ENCODE assay signal across 8 mouse cellular contexts in genomic region chr3:89411490-89412393, GRCm38 (mm10). TPM values are rescaled to one million over a fixed set of nuclear protein-coding genes. Genes with fewer than 3 reads are reported as not detected.
DNase-seq lines count a peak whose midpoint lies in the region; ATAC-seq and TF ChIP-seq lines count a peak whose summit lies in the region.

Gene Flad1, minus strand, starts transcription at chr3:89411870.

- peaks cover 11% of the 10 kb centered on the region for H3K4me1 ChIP-seq in bone marrow macrophage, adult 2 months (ENCODE audit: control insufficient read depth, insufficient read depth, low read length)
- H3K4me1 ChIP-seq in embryonic fibroblast, embryonic 13.5 days (ENCODE audit: control insufficient read depth, insufficient read depth, low read length) = 0 out of 2 replicates have a peak, but pooled peaks cover 5% of the 10 kb centered on the region
- H3K4me1 ChIP-seq in kidney, embryonic 14.5 days (ENCODE audit: control insufficient read depth, insufficient read depth, low read length) = peaks cover 10% of the 10 kb centered on the region; the same call in 1 of the 2 replicates
- peaks cover 13% of the 10 kb centered on the region for H3K4me1 ChIP-seq in limb, embryonic 15.5 days

- no peak for TF ChIP-seq POLR2A in bone marrow macrophage, adult 2 months (IDR thresholded peaks at IDR 0.05; ENCODE audit: borderline replicate concordance, low read depth, low read length)
- peak; percentile 45 for TF ChIP-seq POLR2A in embryonic fibroblast, embryonic 13.5 days (IDR thresholded peaks at IDR 0.05; ENCODE audit: low read depth, low read length)

- peak within 1 kb of the TSS; percentile 79 for H3K4me3 ChIP-seq in bone marrow macrophage, adult 2 months (ENCODE audit: insufficient read depth, low read length)
- H3K4me3 ChIP-seq in embryonic fibroblast, embryonic 13.5 days (ENCODE audit: insufficient read depth, low read length) = peak within 1 kb of the TSS; percentile 78
- H3K4me3 ChIP-seq in kidney, embryonic 14.5 days (ENCODE audit: low read length) = peak within 1 kb of the TSS; percentile 57
- peak within 1 kb of the TSS; percentile 52 for H3K4me3 ChIP-seq in limb, embryonic 15.5 days

- H3K4me2 ChIP-seq in kidney, embryonic 14.5 days (replicated peaks; ENCODE audit: low read depth, low read length) = peak within 1 kb of the TSS; percentile 60
- H3K4me2 ChIP-seq in limb, embryonic 15.5 days = peak within 1 kb of the TSS; percentile 56

- H3K9me3 ChIP-seq in kidney, embryonic 14.5 days (ENCODE audit: control insufficient read depth, low read length) = no peaks in the 10 kb centered on the region
- no peaks in the 10 kb centered on the region for H3K9me3 ChIP-seq in limb, embryonic 15.5 days

- TF ChIP-seq CTCF in bone marrow macrophage, adult 2 months (IDR thresholded peaks at IDR 0.05; ENCODE audit: low read depth, low read length) = no peak
- TF ChIP-seq CTCF in embryonic fibroblast, embryonic 13.5 days (IDR thresholded peaks at IDR 0.05; ENCODE audit: borderline replicate concordance, insufficient read depth, low read length) = no peak

- H3K36me3 ChIP-seq in kidney, embryonic 14.5 days (ENCODE audit: control insufficient read depth, insufficient read depth, low read length) = peaks cover 43% of the 10 kb centered on the region
- peaks cover 44% of the 10 kb centered on the region for H3K36me3 ChIP-seq in limb, embryonic 15.5 days

- DNase-seq in A20 (ENCODE audit: low read depth, low spot score) = peak; percentile 100
- peak; percentile 99 to 100 for DNase-seq in heart, adult 9 months (ENCODE audit: low spot score in 2 of 2)
- DNase-seq in monocyte, adult 2 months (ENCODE audit: low read depth in 1 of 2, low spot score in 2 of 2) = peak; percentile 93 to 96
- DNase-seq in spleen, postnatal 36 days (ENCODE audit: low spot score in 2 of 2) = peak; percentile 97 to 99

- peak; percentile 98 for ATAC-seq in kidney, embryonic 14.5 days (ENCODE audit: low FRiP score, low TSS enrichment)
- peak; percentile 98 for ATAC-seq in limb, embryonic 15.5 days (ENCODE audit: insufficient number of reproducible peaks, low FRiP score, low TSS enrichment, low read depth)

- WGBS in kidney, embryonic 14.5 days = 6% methylated on average over 28 of the region's 28 CpGs
- WGBS in limb, embryonic 15.5 days = 7% methylated on average over 28 of the region's 28 CpGs

- peak within 1 kb of the TSS; percentile 51 for H3K9ac ChIP-seq in kidney, embryonic 14.5 days (ENCODE audit: low read depth, low read length)
- peak within 1 kb of the TSS; percentile 31; the same call in 1 of the 2 replicates for H3K9ac ChIP-seq in limb, embryonic 15.5 days

- no peaks in the 10 kb centered on the region for H3K27me3 ChIP-seq in kidney, embryonic 14.5 days (ENCODE audit: control insufficient read depth, insufficient read depth, low read length)
- no peaks in the 10 kb centered on the region for H3K27me3 ChIP-seq in limb, embryonic 15.5 days

- peak within 1 kb of the TSS; percentile 31; the same call in 1 of the 2 replicates for H3K27ac ChIP-seq in bone marrow macrophage, adult 2 months (ENCODE audit: insufficient read depth, low read depth, low read length)
- H3K27ac ChIP-seq in embryonic fibroblast, embryonic 13.5 days (ENCODE audit: insufficient read depth, low read length) = peak within 1 kb of the TSS; percentile 9; the same call in 1 of the 2 replicates
- H3K27ac ChIP-seq in kidney, embryonic 14.5 days (ENCODE audit: low read depth, low read length) = 0 out of 2 replicates have a peak within 1 kb of the TSS, but pooled peaks have one; percentile 37
- H3K27ac ChIP-seq in limb, embryonic 15.5 days = peak within 1 kb of the TSS; percentile 55

RNA-seq across cellular contexts. Expression of gene Flad1, which starts in this region (rescaled TPM):
- 17.7 and 20.5 TPM in 2 replicates for polyA plus RNA-seq in bone marrow macrophage, adult 2 months (2012; ENCODE audit: insufficient read depth, insufficient read length, missing spikeins)
- 10.9 and 11.2 TPM in 2 replicates for polyA plus RNA-seq in embryonic fibroblast, embryonic 13.5 days (2011; ENCODE audit: insufficient read length, low read depth, missing spikeins)
- polyA plus RNA-seq in kidney, embryonic 14.5 days (2014; fragmentation: Nextera tagmentation; extraction: Ambion mirVana) = 19.6 and 24.9 TPM in 2 replicates
- 27.1 and 31.0 TPM in 2 replicates for polyA plus RNA-seq in limb, embryonic 15.5 days (2015; fragmentation: Nextera tagmentation; extraction: Ambion mirVana)

Comparison
In these comparisons a context has a peak if more than half of its experiments do, and no peak if none do; other contexts are left out.
1. Peak in every context shown above with its lines: DNase-seq, ATAC-seq, H3K4me3 ChIP-seq and H3K27ac ChIP-seq.